Mouse (Mus musculus) spleen, postnatal 10 days (tissue): Measurements from ENCODE around the gene Gm11077.

Experiments used
- DNase-seq, 2 experiments: peaks; one replicate each; pipeline ENCODE4 v3.0.0; 2021 to 2022; ENCODE audit warnings: low spot score in 2 of 2

The Gm11077 gene

DNA sequence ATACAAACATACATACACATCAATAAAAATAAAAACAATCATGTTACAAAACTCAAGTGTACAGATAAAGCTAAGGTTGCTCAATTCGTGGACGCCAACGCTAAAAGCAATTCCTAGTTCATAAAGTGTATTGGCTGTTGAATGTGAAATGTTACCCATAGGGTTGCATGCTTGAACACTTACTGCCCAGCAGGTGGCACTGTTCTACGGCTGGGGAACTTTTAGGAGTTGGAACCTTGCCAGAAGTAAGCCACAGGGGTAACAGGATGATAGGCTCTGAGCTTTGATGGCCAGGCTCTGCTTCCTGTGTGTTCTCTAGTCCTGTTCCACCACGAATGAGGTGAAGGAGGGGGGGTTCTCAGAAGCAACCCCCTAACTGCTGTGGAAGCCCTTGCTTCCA is at the start of gene Gm11077:
TSS of gene Gm11077 (plus strand) at position 13 of the 400 bp plus-strand sequence.
- no peak for DNase-seq

DNA sequence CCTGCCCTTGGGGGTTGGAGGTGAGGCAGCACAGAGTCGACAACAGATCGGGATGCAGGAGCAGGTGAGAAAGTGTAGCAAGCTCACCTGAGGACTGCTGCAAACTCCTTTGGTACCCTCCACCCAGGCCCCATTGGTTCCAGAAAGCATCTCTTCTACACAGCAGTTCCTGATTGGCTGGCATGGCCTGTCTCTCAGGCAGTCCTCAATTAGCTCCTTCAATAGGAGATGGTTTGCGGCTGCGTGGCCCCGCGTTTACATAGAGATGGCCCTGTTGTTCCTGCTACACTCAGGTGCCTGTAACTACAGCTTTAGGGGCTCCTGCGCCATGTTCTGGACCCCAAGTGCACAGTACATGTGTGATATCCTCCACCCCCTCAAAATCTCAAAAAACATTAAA is 48.4 kb upstream of the Gm11077 start:
- no peak for DNase-seq

DNA sequence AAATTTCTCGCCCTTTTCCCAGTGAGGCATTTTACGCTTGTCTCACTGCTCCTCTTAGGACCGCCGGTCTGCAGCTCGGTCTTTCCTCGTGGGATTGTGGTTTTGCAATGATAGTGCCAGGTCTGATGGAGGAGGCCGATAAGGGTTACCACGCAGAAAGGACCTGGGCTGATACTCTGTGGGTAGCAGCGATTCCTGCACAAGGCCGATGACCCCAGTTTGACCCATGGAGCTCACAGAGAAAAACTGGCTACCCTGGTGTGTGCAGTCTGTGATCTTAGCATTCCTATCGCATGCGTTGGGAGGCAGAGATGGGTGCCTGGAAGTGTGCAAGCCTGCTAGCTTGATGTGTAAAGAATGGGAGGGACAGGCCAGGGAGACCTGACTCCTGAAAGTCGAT is 46.3 kb upstream of the Gm11077 start:
- DNase-seq, result no peak

DNA sequence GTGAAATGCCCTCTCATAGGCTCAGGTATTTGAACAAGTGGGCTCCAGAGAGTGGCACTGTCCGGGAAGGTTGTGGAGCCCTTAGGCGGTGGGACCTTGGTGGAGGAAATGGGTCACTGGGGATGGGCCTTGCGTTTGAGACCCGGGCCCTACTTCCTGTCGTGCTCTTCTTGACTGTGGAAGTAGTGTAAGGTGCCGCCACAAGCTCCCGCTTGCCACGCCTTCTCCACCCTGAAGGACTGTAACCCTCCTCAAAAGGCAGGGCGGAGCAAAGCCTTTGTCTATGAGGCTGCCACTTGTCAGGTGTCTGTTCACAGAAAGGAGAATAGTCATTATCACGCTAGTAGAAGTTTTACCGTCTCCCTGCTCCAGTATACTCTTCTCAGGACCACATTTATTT is 44.7 kb upstream of the Gm11077 start:
- DNase-seq, result no peak

DNA sequence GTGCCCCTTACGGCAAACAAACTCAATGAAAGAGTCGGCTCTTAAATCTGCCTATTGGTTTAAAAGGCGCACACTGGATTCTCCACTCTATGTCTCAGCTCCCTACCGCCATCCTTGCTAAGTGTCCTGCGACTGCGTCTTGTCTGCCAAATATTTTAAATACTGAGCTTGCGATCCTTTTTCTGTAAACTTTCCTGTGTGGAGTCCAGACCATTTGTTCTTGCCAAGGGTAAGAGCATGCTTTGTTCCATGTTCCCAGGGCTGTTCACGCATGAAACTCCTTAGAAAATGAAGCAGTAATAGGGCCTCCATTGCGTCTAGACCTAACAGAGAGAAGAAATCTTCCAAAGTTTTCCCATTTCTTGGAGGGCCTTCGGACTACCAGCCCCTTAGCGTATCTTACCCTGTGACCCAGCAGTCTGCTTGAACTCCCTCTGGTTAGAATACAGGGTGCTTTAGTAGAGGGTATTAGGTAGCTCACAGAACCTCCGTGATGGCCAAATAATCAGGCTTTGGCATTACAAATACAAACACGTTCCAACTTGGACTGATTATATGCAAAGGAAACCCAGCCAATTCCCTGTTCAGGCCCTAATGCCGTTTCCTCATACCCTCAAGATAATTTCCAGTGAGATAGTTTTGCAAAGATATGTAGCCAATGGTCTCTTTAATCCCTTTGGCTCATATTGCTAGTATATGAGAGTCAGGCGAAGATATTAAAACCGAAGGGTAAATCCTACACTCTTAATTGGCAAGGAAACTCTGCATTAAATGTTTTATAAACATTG is 39.3 kb upstream of the Gm11077 start:
- DNase-seq, result no peak

DNA sequence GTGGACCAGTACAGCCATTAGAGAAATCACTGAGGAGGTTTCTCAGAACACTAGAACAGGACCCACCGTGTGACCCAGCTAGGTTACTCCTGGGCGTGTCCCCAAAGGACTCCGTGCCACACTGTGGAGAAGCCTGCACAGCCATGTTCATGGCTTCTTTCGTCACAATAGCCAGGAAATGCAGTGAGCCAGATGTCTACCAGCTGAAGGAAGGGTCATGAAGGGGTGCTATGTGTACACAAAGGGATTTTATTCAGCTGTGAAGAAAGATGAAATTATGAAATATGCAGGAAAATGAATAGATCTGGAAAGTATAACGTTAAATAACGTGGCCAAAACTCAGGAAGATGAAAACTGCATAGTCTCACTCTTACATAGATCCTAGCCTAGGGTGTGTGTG is 36.9 kb upstream of the Gm11077 start:
- no peak for DNase-seq

DNA sequence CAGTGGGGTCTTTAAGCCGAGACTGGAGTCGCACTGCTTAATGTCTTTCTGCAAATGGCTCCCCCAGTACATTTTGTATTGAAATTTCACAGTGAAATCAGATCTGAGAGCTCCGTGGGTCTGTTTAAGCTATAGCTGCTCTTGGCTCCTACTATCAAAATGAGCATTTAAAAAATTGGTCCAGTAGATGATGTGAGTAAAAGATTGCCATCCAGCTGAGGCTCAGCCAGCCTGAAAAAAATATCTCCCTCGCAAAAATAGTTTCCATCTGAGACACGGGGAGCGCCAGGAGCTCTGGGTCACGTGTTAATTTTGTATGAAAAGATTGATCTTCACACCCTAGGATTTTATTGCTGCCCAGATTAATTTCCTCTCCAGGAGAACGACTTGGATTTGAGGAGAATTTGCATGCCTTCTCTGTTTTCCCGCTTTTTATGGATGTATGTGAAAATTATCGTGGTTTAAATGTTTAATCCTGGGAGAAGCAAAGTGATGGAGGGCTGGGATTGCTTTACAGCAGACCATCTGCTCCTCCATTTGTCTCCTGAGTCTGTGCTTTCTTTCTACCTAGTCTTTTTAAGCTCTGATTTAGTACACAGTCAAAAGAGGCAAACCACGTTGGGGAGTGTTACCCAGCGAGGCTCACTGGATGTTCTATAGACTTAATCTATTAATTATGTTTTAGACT is 32.7 kb upstream of the Gm11077 start:
- DNase-seq, result no peak

DNA sequence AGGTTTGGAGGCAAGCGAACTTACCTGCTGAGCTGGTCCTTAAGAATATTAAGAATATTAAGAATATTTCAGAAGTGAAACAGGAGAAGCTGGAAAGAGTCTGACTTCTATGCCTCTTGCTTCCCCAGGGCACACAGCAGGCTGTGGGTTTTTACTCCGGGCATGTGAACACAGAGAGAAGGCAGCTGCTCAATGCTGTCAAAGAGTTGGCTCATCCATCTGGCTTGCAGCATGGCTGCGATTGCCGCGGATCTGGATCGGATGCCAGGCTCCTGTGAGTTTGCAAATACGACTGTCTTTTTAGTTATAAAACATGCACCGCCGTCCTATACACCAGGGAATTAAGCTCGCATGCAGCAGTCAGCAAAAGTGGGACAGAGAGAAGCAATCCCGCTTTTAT is 31.1 kb upstream of the Gm11077 start:
- DNase-seq, result no peak

DNA sequence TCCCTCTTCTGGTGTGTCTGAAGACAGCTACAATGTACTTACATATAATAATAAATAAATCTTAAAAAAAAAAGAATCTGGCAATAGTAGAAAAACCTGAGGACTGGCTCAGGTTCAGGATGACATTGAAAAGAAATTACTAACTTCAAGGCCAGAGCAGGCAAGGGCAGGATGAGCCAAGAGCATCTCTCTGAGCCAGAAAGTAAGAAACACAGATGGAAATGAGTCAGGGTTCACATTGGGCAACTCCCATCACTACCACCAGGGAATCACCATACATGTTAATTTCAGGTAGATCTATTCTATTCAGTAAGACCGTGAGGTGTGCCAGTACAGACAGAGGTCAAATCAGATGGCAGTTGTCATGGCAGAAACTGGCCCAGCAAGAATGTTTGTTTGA is 30.5 kb upstream of the Gm11077 start:
- no peak for DNase-seq

DNA sequence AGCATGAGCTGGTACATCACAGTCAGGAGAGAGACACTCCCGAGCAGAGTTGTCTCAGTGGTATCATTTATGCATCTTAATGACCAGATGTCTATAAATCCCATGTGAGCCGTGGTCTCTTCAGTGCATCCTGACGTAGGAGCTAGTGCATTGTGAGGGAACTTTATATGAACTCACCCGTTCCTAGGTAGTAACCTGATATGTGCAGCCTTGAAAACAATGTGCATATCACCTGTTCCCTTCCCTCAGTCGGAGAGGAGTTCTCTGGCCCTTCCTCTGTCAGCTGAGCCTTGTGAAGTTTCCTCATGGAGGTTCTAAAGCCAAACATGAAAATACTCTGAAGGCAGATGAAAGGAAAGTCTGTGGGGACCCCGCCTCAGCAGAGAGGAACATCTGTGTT is 27.8 kb upstream of the Gm11077 start:
- DNase-seq, result no peak

DNA sequence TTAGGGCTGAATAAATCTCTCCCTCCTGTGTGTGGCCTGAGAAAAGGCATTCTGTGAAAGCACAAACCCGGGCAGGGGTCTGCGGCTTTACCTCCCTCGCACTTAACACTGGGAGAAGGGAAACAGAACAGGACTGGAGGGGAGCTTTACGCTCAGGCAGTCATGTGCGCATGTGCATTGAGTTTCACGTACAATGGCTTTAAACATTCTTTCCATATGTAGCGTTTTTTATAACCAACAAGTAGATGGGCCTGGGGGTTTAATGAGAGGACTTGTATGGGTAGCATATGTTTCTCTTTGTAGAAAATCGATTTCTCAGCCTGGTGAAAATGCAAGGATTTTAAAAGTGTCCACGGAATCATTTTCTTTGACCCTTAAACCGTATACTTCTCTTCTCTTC is 24.0 kb upstream of the Gm11077 start:
- DNase-seq, result no peak

DNA sequence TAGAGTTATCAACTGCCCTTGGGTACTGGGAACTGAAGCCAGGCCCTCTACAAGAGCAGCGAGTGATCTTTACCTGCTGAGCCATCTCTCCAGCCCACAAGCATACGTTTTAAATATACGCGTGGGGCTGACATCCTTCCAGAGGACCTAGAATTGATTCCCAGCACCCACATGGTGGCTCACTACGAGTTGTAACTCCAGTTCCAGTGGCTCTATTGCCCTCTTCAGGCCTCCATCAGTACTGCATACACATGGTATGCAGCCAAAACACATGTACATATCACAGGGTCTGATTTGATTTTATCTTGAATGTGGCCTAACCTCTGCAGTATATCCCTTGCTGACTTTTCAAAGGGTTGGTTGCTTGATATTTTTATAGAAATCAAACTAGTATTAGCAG is 23.0 kb upstream of the Gm11077 start:
- DNase-seq, result no peak

DNA sequence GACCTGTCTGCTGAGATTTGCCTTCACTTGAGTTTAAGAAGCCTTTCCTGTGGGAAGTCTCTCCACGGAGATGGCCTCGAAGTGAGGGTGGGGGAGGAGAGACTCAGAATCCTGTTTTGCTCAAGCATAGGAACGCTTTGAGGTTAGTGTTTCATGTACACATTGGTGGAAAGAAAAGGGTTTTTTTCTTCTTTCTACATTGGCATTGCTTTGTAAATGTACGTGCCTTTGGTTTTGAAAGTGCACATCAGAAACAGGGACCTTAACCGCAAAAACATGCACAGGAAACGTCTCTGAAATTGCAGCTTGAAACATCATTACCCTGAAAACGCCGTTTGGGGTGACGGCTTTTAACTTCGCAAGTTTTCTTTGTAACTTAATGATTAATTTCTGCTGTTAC is 21.0 kb upstream of the Gm11077 start:
- DNase-seq, result no peak

DNA sequence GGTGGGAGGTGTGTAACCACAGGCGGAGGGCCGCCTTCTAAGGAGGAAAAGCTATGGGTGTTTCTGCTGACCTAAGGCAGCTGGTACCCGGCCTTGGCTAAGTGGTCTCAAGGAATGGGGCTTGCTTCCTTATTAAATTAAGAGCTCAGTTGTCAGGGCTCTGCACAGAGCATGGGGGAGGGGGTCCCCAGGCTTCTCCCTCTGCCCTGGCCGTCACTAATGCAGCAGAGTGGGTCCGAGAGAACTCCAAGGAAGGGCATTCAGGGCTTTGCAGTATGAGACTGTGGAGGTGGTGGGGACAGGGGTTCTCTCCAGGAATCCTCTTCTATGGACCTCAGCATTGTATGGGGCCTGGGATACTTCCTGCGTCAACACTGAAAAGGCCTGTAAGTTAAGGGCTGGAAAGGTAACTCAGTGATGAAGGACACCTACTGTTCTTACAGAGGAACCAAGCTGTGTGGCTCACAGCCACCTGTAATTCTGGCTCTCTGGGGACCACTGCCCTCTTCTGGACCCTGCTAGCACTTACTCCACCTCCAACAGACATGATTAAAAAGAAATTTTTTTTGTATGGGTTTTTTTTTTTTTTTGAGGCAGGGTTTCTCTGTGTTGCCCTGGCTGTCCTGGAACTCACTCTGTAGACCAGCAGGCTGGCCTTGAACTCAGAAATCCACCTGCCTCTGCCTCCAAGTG is 19.5 kb upstream of the Gm11077 start:
- peak in 1 of 2 experiments; percentile 23 for DNase-seq

DNA sequence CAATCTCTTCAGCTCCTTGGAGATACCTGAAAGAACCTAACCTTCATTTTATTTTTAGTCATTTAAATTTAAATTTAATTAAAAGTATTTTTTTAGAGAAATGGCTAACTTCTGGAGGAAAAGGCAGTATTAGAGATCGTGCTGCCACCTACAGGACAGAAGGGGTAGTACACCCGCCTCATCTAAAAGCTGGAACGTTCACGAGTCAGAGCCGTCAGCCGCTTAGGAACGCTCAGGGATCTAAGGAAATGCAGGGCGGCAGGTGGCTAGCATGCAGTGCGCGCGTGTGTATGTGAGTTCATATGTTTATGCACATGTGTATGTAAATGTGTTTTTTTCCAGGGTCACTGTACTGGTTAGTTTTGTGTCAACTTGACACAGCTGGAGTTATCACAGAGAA is 16.3 kb upstream of the Gm11077 start:
- DNase-seq, result peak; percentile 31 to 72

DNA sequence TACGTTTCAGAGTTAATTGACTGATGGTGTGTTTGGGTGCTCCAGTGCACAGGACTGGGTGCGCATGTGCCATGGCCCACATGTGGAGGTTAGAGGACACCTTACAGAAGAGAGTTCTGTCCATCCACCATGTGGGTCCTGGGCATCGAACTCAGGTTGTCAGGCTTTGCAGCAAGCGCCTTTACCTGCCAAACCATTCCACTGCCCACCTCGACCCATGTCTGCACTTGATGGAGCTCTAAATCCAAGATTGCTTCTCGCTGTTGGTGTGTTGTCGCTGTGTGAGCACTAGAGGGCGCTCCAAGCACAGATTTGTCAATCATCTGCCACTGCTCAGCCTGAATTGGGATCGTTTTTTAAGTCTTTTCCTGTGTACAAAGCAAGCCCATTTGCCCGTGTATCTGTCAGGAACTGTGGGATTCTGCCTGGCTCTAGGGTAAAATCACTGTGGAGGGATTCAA is 14.1 kb upstream of the Gm11077 start:
- DNase-seq, result peak; percentile 43 to 77

DNA sequence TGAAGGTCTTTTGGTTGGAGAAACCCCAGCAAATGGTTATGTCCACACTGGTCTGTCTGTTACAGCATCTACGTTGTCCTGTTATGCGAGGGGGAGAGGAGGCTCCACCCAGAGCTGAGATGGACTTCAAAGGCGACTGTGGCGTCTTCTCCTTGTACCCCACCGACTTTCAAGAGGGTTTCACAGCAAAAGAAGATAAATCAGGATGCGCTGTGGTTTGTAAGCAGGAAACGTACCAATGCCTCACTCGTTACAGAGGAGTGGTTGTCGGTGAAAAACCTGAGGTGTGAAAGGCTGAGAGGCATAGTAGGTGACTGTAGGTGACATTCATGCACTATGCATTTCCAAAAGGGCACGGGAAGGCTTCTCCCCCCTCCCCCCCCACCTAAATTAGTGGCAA is 7.0 kb upstream of the Gm11077 start:
- no peak for DNase-seq

DNA sequence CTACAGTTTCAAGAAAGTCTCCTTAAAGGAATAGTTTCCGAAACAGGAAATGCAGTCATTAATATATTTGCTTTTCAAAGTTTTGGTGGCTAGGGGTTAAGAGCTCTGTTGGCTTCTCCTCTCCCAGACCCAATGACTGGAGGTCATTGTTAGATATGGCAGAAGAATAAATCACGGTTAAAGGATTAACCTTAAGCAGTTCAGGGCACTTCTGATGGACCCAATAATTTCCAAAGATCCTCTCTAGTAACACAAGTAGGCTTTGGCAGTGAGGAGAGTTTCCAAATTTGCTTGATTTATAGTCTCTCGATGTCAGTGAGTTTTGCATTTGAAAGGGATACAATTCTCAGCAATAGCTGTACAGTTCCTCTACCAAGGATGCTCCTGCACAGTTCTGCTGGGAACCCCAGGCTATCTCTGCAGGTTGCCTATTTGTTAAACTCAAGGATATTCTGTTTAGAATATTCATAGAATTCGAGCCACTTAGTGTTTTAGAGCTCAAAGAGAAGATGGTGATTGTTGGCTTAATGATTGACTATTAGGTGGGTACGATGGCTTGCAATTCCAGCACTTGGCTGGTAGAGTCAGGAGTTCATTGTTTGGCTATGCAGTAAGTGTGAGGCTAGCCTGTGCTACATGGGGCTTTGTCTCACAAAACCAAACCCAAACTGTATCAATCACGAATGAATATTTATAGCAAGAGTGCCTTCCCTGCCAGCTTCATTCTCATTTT is 1.8 kb downstream of the Gm11077 start:
- no peak for DNase-seq

DNA sequence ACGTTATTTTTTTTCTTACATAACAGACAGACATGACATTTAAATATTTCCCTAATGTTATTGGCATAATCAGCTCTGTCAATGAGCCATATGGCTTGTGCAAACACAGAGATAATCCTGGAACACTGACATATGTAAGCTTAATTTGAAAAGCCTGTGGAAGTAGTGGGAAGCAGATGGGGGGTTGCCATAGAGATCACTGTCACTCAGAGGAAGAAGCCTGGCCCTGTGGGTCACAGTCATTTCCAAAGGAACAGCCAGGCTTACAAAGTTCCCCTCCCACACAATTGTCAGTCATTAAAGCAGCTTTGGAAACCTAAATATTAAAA is 2.3 kb downstream of the Gm11077 start:
- DNase-seq, result no peak

DNA sequence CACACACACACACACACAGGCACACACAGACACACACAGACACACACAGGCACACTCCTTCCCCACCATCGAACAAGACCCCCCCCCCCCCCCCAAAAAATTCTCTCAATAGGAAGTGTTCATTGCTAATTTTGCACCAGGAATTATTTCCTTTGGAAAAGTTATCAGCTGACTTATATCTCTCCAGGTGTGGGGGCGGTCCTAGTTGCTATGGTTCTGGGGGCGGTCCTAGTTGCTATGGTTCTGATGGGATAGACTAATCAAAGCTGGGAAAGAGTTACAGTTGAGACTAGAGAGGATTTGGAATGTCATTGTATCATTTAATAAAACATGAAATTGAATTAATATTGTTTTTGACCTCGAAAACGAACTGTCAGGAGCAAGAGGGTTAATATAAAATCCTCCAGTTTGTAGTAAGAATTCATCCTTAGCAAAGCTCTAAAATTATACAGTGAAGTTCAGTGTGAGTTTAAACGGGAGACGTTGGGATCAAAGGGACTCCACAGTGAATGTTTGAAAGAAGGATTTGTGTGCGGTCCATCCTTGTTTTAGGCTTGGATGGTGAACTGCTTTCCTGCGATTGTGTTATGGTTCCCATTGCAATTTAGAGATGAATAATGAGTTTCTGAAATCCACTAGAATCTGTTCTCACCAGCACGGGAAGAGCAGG is 4.0 kb downstream of the Gm11077 start:
- DNase-seq, result no peak

DNA sequence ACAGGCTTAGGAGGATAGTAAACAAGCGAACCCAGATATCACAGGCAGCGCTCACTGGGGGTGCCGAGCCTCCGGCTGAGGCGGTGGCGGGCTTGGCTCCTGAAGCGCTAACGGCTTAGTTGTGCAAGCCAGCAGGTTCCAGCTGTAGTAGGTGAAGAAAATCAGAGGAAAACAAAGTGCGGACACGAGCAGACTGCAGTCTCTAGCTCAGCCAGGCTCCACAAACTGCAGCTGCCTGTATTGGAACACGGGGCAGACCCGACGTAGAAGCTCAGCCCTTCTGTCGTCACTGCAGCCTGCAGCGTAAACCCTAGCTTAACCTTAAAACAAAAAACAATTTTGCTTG is 4.5 kb downstream of the Gm11077 start:
- DNase-seq, result no peak

DNA sequence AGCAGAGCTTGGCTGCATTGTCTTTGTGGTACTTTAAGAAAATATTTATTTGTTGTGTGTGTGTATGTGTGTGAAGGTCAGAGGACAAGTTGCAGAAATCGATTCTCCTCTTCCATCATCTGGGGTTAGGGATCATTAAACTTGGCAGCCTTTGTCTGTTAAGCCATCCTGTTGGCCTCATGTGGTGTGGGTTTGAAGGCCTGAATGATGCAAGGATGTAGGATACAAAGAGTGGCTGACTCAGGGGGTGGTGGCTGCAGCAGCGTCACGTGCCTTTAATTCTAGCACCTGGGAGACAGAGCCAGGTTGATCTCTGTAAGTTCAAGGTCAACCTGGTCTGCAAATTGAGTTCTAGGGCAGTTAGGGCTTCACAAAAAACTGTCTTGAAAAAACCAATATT is 16.5 kb downstream of the Gm11077 start:
- DNase-seq, result no peak
